Mouse (Mus musculus) gastrocnemius, postnatal 4 days (tissue): ENCODE data around the gene Slc38a3. TPM values are rescaled to one million over a fixed set of nuclear protein-coding genes. Genes with fewer than 3 reads are reported as not detected.

Experiments used
- DNase-seq, 2 experiments: peaks; one replicate each; pipeline ENCODE4 v3.0.0; 2021 to 2022; ENCODE audit warnings: low spot score in 2 of 2, mixed read lengths in 2 of 2
- total RNA-seq, 2 experiments: library from RNA; stranded (reverse); gene quantifications; 2 replicates each; pipeline ENCODE4 v1.2.3; 2021

Gene Slc38a3
- total RNA-seq, 2 experiments from 2014 or later: 10.6 to 11.3 TPM

DNA sequence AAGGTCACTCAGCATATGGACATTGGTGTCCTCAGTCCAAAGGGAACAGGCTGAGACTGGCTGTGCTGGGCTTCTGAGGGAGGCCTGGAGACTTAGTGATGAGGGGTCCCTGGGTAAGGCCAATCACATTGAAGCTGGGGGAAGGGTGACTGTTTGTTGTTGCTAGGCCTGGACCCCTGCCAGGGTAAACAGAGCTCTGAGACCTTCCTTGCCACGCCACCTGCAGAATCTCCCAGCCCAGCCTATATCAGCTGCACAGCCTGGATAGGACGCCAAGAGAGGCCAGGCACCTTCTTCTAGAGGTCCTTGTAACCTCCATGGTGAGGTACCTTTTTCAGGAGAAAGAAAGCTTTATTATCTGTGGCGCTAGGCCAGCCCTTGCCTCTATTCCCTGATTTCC is 414 bp downstream of the Slc38a3 start:
- DNase-seq: no peak

GRCm38 (mm10) chr9:107668011-107668410 is 1.3 kb downstream of the Slc38a3 start:
- DNase-seq: no peak

GRCm38 (mm10) chr9:107667219-107667618 is 2.1 kb downstream of the Slc38a3 start:
- DNase-seq: peak; percentile 57 to 61

- no peak for DNase-seq
These were observed 2.6 kb downstream of the Slc38a3 start for GRCm38 (mm10) chr9:107666751-107667205.

GRCm38 (mm10) chr9:107665308-107665707 is 4.0 kb downstream of the Slc38a3 start:
- no peak for DNase-seq

DNA sequence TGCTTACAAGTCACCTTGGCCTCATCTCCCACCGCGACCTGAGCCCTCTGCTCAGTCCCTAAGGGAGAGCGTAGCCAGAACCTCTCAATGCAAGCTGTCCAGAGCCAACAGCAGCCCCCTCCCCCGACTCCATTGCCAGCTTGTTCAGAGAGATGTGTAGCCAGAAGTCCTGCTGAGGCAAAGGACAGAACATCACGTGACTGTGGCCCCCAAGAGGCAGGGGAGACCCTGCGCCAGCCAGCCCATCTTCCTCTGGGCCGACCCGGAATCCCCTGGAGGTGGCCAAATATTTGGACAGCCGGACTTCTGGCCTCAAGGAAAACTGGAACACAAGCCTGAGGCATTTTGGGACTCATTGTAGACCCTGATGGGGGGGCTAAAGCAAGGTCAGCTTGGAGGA is 5.8 kb downstream of the Slc38a3 start:
- no peak for DNase-seq

GRCm38 (mm10) chr9:107662342-107662741 is 7.0 kb downstream of the Slc38a3 start:
- no peak for DNase-seq

GRCm38 (mm10) chr9:107660777-107661176 is 8.6 kb downstream of the Slc38a3 start:
- no peak for DNase-seq

GRCm38 (mm10) chr9:107659961-107660360 is 9.4 kb downstream of the Slc38a3 start:
- DNase-seq: no peak

- DNase-seq: no peak
These were observed 9.8 kb downstream of the Slc38a3 start for GRCm38 (mm10) chr9:107659551-107659950.

- no peak for DNase-seq
These were observed 11.2 kb downstream of the Slc38a3 start for GRCm38 (mm10) chr9:107658096-107658495.

- no peak for DNase-seq
These were observed 12.2 kb downstream of the Slc38a3 start for GRCm38 (mm10) chr9:107657144-107657543.

DNA sequence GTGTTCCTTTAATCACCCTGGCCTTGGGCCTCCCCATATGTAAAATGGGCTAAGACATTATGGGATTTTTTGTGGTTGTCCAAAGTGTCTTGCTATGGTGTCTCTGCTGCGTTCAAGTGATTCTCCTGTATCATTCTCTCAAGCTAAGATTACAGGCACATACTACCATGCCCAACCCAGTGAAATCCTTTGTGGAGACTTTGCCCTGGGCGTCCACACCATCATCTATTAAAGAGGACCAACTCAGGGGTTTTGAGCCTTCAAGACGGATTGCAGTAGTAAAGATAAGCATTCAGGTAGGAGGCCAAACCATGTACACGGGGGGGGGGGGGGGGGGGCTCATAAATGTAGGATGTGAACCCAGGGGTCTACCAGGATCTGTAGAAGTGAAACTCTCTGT is 14.7 kb downstream of the Slc38a3 start:
- no peak for DNase-seq

DNA sequence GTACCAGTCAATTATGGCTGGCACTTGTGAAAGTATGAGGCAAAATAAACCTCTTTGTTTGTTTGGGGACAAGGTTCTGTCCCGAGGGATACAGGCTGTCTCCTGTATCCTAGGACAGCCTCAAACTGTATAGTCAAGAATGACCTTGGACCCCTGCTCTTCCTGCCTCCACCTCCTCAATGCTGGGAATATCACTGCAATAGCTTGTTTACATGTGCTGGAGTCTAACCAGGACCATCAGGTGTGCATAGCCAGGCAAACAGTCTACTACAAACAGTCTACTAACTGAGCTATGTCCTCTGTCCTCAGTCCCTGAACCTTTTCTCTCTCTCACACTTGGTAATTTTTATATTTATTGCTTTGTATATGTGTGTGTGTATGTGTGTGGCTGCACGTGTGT is 15.9 kb downstream of the Slc38a3 start:
- DNase-seq: no peak

DNA sequence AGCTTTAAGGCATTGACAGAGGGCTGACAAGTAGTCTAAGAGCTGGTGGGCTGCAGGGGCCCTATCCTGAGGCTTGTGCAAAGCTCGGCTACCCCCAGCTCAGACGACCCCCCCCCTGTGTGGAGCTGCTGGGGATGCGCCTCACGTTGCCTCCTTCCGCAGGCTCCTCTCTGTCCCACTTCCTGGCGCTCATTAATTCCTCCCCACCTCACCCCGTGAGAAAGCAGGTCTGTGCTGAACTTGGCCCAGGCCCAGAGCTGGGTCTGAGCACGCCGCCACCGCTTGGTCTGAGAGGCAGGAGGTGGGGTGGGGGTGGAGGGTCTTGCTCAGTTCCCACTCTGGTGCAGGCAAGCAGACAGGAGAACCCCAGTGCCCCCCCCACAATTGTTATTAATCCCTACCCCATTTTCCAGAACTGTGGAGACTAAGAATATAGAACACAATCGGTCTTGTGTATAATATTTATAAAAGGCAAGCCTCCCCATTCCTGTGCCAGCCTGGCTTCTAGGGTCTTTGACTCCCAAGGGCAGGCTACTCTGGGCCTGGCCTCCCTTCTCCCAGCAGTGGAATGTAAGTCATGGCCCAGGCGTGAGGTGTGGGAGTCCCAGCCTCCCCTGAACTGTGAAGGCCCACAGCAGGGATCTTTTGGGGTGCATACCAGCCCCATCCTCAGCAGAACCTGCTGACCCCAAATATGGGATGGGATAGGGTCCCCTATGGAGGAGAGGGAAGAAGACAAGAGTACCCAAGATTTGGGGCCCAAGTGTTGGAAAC is 18.4 kb downstream of the Slc38a3 start:
- DNase-seq: no peak

DNA sequence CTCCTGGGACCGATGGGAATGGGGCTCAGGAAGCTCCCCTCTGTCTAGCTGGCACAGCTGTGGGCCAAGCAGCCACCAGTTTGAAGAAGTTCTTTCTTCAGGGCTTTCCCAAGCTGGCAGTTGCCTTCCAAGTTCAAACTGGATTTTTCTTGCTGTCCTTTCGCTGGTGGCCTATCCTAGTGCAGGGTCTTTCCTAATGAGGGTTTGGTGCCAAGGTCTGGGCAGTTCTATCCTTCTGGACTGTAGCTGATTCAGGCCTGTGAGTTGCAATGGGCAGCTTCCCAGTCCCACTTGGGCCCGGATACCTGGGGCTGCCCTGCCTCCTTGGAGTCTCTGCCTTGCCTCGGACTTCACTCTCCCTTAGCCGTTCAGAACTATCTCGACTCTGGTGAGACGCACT is 19.1 kb downstream of the Slc38a3 start:
- DNase-seq: no peak

DNA sequence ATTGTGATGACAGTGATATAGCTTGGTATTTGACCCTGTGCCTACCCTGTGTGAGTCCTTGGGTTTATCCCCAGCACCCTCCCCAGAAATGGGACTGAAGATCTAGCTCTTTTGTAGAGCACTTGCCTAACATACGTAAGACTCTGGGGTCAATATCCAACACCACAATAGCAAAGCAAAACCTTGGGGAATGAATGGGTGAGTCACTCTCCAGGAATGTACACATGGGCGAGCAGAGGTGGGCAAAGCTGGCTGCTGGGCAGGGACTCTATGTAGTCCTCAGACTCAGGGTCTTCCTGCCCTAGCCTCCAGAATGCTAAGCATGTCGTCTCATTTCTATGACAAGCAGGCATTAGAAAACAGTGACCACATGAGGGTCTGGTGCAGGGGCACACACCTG is 20.6 kb downstream of the Slc38a3 start:
- DNase-seq: no peak

DNA sequence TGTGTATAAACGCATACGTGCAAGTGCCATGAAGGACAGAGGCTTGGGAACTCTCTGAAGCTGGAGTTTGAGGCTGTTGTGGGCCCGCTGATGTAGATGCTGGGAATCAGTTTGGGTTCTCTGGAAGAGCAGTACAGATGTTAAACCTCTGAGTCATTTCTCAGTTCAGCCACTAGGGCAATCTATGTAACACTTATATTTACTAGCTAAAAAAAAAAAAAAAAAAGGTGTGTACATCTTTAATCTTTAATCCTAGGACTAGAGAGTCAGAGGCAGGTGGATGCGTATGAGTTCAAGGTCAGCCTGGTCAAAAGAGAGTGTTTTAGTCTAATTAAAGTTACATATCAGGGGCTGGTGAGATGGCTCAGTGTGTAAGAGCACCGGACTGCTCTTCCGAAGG is 22.4 kb downstream of the Slc38a3 start:
- DNase-seq: no peak

- DNase-seq: peak; percentile 69 to 78
These were observed 23.8 kb downstream of the Slc38a3 start for GRCm38 (mm10) chr9:107645577-107645976.

DNA sequence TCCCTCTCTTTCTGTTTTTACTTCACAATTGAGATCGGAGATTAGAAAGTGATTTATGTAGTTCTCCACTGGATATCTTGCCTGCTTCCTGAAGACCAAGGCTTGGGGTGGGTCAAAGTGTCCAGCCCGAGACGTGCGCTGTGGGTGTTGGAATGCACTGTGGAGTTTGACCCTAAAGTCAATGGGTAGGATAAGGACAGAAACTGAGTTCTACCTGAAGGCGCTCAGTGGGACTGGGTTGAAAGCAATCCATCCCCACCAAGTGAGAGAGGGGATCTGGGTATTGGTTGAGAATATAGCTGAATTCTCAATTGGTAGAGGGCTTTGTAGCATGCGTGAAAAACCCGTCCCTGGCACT is 24.2 kb downstream of the Slc38a3 start:
- DNase-seq: no peak

DNA sequence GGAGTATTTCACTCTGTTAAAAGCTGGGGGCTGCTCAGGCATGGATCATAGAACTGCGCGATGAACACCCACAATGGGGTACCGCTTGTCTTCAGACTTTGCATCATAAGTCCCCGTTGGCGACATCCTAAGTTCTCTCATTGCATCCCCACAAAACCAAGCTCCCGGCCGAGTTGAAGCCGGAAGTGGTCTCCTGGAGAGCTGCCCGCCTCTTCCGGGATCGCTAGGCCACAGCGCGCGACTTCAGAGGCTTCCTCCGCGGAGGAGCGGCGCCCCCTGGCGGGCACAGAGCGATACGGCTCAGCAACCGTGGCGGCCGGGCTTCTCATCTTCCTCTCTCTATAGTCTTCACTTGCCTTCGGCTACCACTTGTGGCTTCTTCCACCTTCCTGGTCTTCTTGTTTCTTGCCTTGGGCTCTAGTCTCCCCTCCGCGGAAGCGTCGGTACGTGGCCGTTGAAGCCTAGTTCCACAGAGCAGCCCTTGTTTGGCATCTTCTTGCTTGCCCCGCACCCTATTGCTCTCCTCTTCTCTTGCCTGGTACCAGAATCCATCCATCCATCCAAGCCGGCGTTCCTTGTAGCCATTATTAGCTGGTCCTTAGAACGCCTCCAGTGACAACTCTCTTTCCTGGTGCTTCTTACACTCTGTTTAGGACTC is 24.7 kb downstream of the Slc38a3 start:
- DNase-seq: peak; percentile 93 to 95

GRCm38 (mm10) chr9:107643544-107644214 is 25.7 kb downstream of the Slc38a3 start:
- no peak for DNase-seq
